Comparison of ENCODE assay signal across 16 mouse cellular contexts in genomic region chr4:129924694-129925093, GRCm38 (mm10). TPM values are rescaled to one million over a fixed set of nuclear protein-coding genes. Genes with fewer than 3 reads are reported as not detected.
DNase-seq lines count a peak whose midpoint lies in the region; ATAC-seq lines count a peak whose summit lies in the region.
"Had no signal": no experiment of that assay in that cellular context is flagged by ENCODE, and none has a peak within 500 bp of the region (broad histone marks: within the 10 kb centered on the region; RNA-seq: fewer than 3 reads in every experiment).

No protein-coding gene starts in this region.

- no peak overlapping the region for H3K4me2 ChIP-seq in heart, embryonic 15.5 days
- H3K4me2 ChIP-seq: hindbrain, embryonic 15.5 days; limb, embryonic 12.5 days; lung, embryonic 15.5 days had no signal

- no peak overlapping the region for H3K4me3 ChIP-seq in heart, embryonic 15.5 days
- H3K4me3 ChIP-seq: erythroblast, embryonic 14.5 days; hindbrain, embryonic 15.5 days; limb, embryonic 12.5 days; lung, embryonic 15.5 days had no signal

- H3K9ac ChIP-seq in heart, embryonic 15.5 days = no peak overlapping the region
- H3K9ac ChIP-seq: hindbrain, embryonic 15.5 days; limb, embryonic 12.5 days; lung, embryonic 15.5 days had no signal

- H3K36me3 ChIP-seq in heart, embryonic 15.5 days = no peaks in the 10 kb centered on the region
- H3K36me3 ChIP-seq: hindbrain, embryonic 15.5 days; limb, embryonic 12.5 days; lung, embryonic 15.5 days had no signal

- 35% methylated on average over 6 of the region's 6 CpGs for whole genome bisulfite sequencing in heart, embryonic 15.5 days

- peaks cover 58% of the 10 kb centered on the region for H3K4me1 ChIP-seq in heart, embryonic 15.5 days (replicated peaks)
- H3K4me1 ChIP-seq: limb, embryonic 12.5 days had no signal

- ATAC-seq in heart, embryonic 15.5 days (replicated peaks; ENCODE audit: insufficient number of reproducible peaks, insufficient read depth, low FRiP score, low read depth) = no peak
- ATAC-seq: CD4-positive, CD25-positive, alpha-beta regulatory T cell, adult 4 months had no signal

- peak overlapping the region; percentile 59 for H3K27ac ChIP-seq in heart, embryonic 15.5 days
- H3K27ac ChIP-seq: hindbrain, embryonic 15.5 days; limb, embryonic 12.5 days; lung, embryonic 15.5 days had no signal

- no peak for DNase-seq in heart, adult 9 months (ENCODE audit: low spot score in 2 of 2)
- DNase-seq in spleen, postnatal 36 days (ENCODE audit: low spot score in 2 of 2) = peak; percentile 54 to 58
- no peak for DNase-seq in spleen, postnatal 14 days (ENCODE audit: low spot score in 2 of 2)
- peak; percentile 33 for DNase-seq in lung, postnatal 36 days
- no peak for DNase-seq in c-Kit-positive CD71-positive TER-119-positive erythroid progenitor cells, embryonic 14.5 days (ENCODE audit: low spot score)
- DNase-seq in right cerebral cortex, adult 2 months (ENCODE audit: low spot score in 2 of 2) = no peak
- DNase-seq: cerebellum, adult 18-20 months; embryo, embryonic 11 days; kidney, adult 18-20 months had no signal

- H3K9me3 ChIP-seq in heart, embryonic 15.5 days (replicated peaks) = no peaks in the 10 kb centered on the region
- H3K9me3 ChIP-seq: hindbrain, embryonic 15.5 days; limb, embryonic 12.5 days; lung, embryonic 15.5 days had no signal

- no peaks in the 10 kb centered on the region for H3K27me3 ChIP-seq in heart, embryonic 15.5 days
- H3K27me3 ChIP-seq: lung, embryonic 15.5 days had no signal

RNA-seq across cellular contexts. Expression of gene Spocd1, which starts 4.4 kb away (rescaled TPM):
- polyA plus RNA-seq in heart, embryonic 15.5 days (2015; fragmentation: Nextera tagmentation; extraction: Ambion mirVana) = 0.30 and 0.31 TPM in 2 replicates
- polyA plus RNA-seq: CD4-positive, CD25-positive, alpha-beta regulatory T cell, adult 4 months; erythroblast, embryonic 14.5 days; limb, embryonic 12.5 days; small intestine, adult 2 months had no signal

RNA-seq across cellular contexts. Expression of gene Adgrb2, which starts 60.0 kb away (rescaled TPM):
- polyA plus RNA-seq in heart, embryonic 15.5 days (2015; fragmentation: Nextera tagmentation; extraction: Ambion mirVana) = 1.3 and 2.2 TPM in 2 replicates
- polyA plus RNA-seq: erythroblast, embryonic 14.5 days had no signal

Comparison
In these comparisons a context has a peak if more than half of its experiments do, and no peak if none do; other contexts are left out.
1. DNase-seq: peak in spleen, postnatal 36 days (2 of 2) and lung, postnatal 36 days (single experiment); none in heart, adult 9 months (0 of 2), spleen, postnatal 14 days (0 of 2), c-Kit-positive CD71-positive TER-119-positive erythroid progenitor cells, embryonic 14.5 days (single experiment) and right cerebral cortex, adult 2 months (0 of 2).